12 mouse cellular contexts compared by ENCODE assay signal in genomic region chr4:40873320-40873719, GRCm38 (mm10). TPM values are rescaled to one million over a fixed set of nuclear protein-coding genes. Genes with fewer than 3 reads are reported as not detected.
DNase-seq lines count a peak whose midpoint lies in the region; ATAC-seq lines count a peak whose summit lies in the region.
"Had no signal": no experiment of that assay in that cellular context is flagged by ENCODE, and none has a peak within 500 bp of the region (broad histone marks: within the 10 kb centered on the region; RNA-seq: fewer than 3 reads in every experiment).

No protein-coding gene starts in this region.

- H3K4me3 ChIP-seq in hindbrain, embryonic 10.5 days: no peak overlapping the region
- H3K4me3 ChIP-seq in hindbrain, embryonic 11.5 days (ENCODE audit: low read depth, low read length): no peak overlapping the region
- H3K4me3 ChIP-seq in intestine, embryonic 16.5 days (ENCODE audit: low read length): no peak overlapping the region
- H3K4me3 ChIP-seq: midbrain, embryonic 12.5 days had no signal

- no peak for ATAC-seq in hindbrain, embryonic 11.5 days (ENCODE audit: low FRiP score)
- ATAC-seq in intestine, embryonic 16.5 days: no peak
- ATAC-seq in CD4-positive, CD25-positive, alpha-beta regulatory T cell, adult 4 months: no peak

- H3K27ac ChIP-seq in hindbrain, embryonic 10.5 days: 0 out of 2 replicates have a peak overlapping the region, but pooled peaks have one; percentile 29
- H3K27ac ChIP-seq in hindbrain, embryonic 11.5 days (ENCODE audit: low read depth, low read length): no peak overlapping the region
- H3K27ac ChIP-seq in intestine, embryonic 16.5 days (ENCODE audit: low read length): peak overlapping the region; percentile 75
- H3K27ac ChIP-seq: midbrain, embryonic 12.5 days had no signal

- WGBS in hindbrain, embryonic 10.5 days: 73% methylated on average over 2 of the region's 2 CpGs
- WGBS in hindbrain, embryonic 11.5 days: 75% methylated on average over 2 of the region's 2 CpGs
- WGBS in intestine, embryonic 16.5 days: 52% methylated on average over 2 of the region's 2 CpGs

- no peaks in the 10 kb centered on the region for H3K27me3 ChIP-seq in hindbrain, embryonic 10.5 days (ENCODE audit: insufficient read depth, poor library complexity, severe bottlenecking)
- H3K27me3 ChIP-seq in hindbrain, embryonic 11.5 days (ENCODE audit: control insufficient read depth, insufficient read depth, low read length): no peaks in the 10 kb centered on the region
- H3K27me3 ChIP-seq in intestine, embryonic 16.5 days (replicated peaks; ENCODE audit: control insufficient read depth, insufficient read depth, low read length): no peaks in the 10 kb centered on the region
- H3K27me3 ChIP-seq: midbrain, embryonic 12.5 days had no signal

- H3K9me3 ChIP-seq in hindbrain, embryonic 10.5 days: no peaks in the 10 kb centered on the region
- H3K9me3 ChIP-seq in hindbrain, embryonic 11.5 days (ENCODE audit: control insufficient read depth, low read length): no peaks in the 10 kb centered on the region
- H3K9me3 ChIP-seq in intestine, embryonic 16.5 days (ENCODE audit: control insufficient read depth, low read length): no peaks in the 10 kb centered on the region
- H3K9me3 ChIP-seq: midbrain, embryonic 12.5 days had no signal

- H3K4me1 ChIP-seq in hindbrain, embryonic 10.5 days (replicated peaks): peaks cover 26% of the 10 kb centered on the region
- no peaks in the 10 kb centered on the region for H3K4me1 ChIP-seq in hindbrain, embryonic 11.5 days (replicated peaks; ENCODE audit: control insufficient read depth, insufficient read depth, low read length)
- peaks cover 34% of the 10 kb centered on the region for H3K4me1 ChIP-seq in intestine, embryonic 16.5 days (ENCODE audit: control insufficient read depth, insufficient read depth, low read length)
- H3K4me1 ChIP-seq: midbrain, embryonic 12.5 days had no signal

- no peaks in the 10 kb centered on the region for H3K36me3 ChIP-seq in hindbrain, embryonic 10.5 days
- no peaks in the 10 kb centered on the region for H3K36me3 ChIP-seq in hindbrain, embryonic 11.5 days (ENCODE audit: control insufficient read depth, insufficient read depth, low read length)
- H3K36me3 ChIP-seq in intestine, embryonic 16.5 days (ENCODE audit: control insufficient read depth, insufficient read depth, low read length): no peaks in the 10 kb centered on the region
- H3K36me3 ChIP-seq: midbrain, embryonic 12.5 days had no signal

- no peak for DNase-seq in hindbrain, embryonic 10.5 days (ENCODE audit: low spot score)
- no peak for DNase-seq in hindbrain, embryonic 11.5 days (ENCODE audit: low spot score)
- DNase-seq in 416B (ENCODE audit: low read depth): peak; percentile 25
- peak; percentile 69 to 85 for DNase-seq in heart, adult 18-20 months
- no peak for DNase-seq in adrenal gland, postnatal 4 days (ENCODE audit: low spot score in 2 of 2)
- no peak for DNase-seq in retina, embryonic 14.5 days (ENCODE audit: low spot score)
- DNase-seq: cerebellum, adult 8-10 months had no signal

- H3K9ac ChIP-seq in hindbrain, embryonic 11.5 days (ENCODE audit: low read depth, low read length): no peak overlapping the region
- no peak overlapping the region for H3K9ac ChIP-seq in intestine, embryonic 16.5 days (ENCODE audit: low read depth, low read length)
- H3K9ac ChIP-seq: midbrain, embryonic 12.5 days had no signal

- no peak overlapping the region for H3K4me2 ChIP-seq in hindbrain, embryonic 11.5 days (replicated peaks; ENCODE audit: low read depth, low read length)
- no peak overlapping the region for H3K4me2 ChIP-seq in intestine, embryonic 16.5 days (ENCODE audit: low read depth, low read length)
- H3K4me2 ChIP-seq: midbrain, embryonic 12.5 days had no signal

RNA-seq across cellular contexts. Expression of gene B4galt1, which starts 19.5 kb away (rescaled TPM):
- polyA plus RNA-seq in hindbrain, embryonic 10.5 days (2016; fragmentation: Nextera tagmentation; extraction: Ambion mirVana): 15.2 and 18.8 TPM in 2 replicates
- 15.1 and 16.2 TPM in 2 replicates for polyA plus RNA-seq in hindbrain, embryonic 11.5 days (2014; fragmentation: Nextera tagmentation; extraction: Ambion mirVana)
- total RNA-seq in heart, adult 18-20 months (2021): 10 to 100 TPM; 58.2 to 59.1 TPM
- polyA plus RNA-seq in intestine, embryonic 16.5 days (2015; fragmentation: Nextera tagmentation; extraction: Ambion mirVana): 26.6 and 27.3 TPM in 2 replicates
- 10 to 100 TPM; 52.5 to 61.3 TPM for polyA plus RNA-seq in CD4-positive, CD25-positive, alpha-beta regulatory T cell, adult 4 months (2017; shearing (Covaris generic))
- 10 to 100 TPM; 90.1 to 98.1 TPM for total RNA-seq in adrenal gland, postnatal 4 days (2021)

RNA-seq across cellular contexts. Expression of gene Spink4, which starts 46.5 kb away (rescaled TPM):
- not detected in 2 replicates for polyA plus RNA-seq in hindbrain, embryonic 10.5 days (2016; fragmentation: Nextera tagmentation; extraction: Ambion mirVana)
- not detected in 2 replicates for polyA plus RNA-seq in hindbrain, embryonic 11.5 days (2014; fragmentation: Nextera tagmentation; extraction: Ambion mirVana)
- total RNA-seq in heart, adult 18-20 months (2021): not detected
- 539 and 560 TPM in 2 replicates for polyA plus RNA-seq in intestine, embryonic 16.5 days (2015; fragmentation: Nextera tagmentation; extraction: Ambion mirVana)
- not detected for polyA plus RNA-seq in CD4-positive, CD25-positive, alpha-beta regulatory T cell, adult 4 months (2017; shearing (Covaris generic))
- total RNA-seq in adrenal gland, postnatal 4 days (2021): 10 to 100 TPM; 14.6 to 17.7 TPM
- total RNA-seq: left cerebral cortex, adult 8-10 months had no signal
- polyA plus RNA-seq: forebrain, embryonic 16.5 days; midbrain, embryonic 12.5 days had no signal

Comparison
In these comparisons a context has a peak if more than half of its experiments do, and no peak if none do; other contexts are left out.
1. DNase-seq: peak in 416B (single experiment) and heart, adult 18-20 months (2 of 2); none in hindbrain, embryonic 10.5 days (single experiment), hindbrain, embryonic 11.5 days (single experiment), adrenal gland, postnatal 4 days (0 of 2) and retina, embryonic 14.5 days (single experiment).
2. RNA of gene Spink4, which starts 46.5 kb away (polyA plus RNA-seq): 539 to 560 TPM in intestine, embryonic 16.5 days; not detected in hindbrain, embryonic 10.5 days, not detected in hindbrain, embryonic 11.5 days and not detected in CD4-positive, CD25-positive, alpha-beta regulatory T cell, adult 4 months; every median in the first group is over 100 times any median in the second.